Mouse (Mus musculus) myocyte (in vitro differentiated cells): Measurements from ENCODE around the gene Cenpp.

ENCODE experiments used
- CEBPB ChIP-seq: IDR thresholded peaks from 2 replicates; pipeline ENCODE4 v1.6.1; 2011; ENCODE audit warnings: mild to moderate bottlenecking, moderate library complexity; ENCODE audit not compliant: poor library complexity, insufficient read depth, severe bottlenecking
- E2F4 ChIP-seq: IDR thresholded peaks from one replicate; pipeline ENCODE4 v1.6.1; 2011; ENCODE audit warnings: mild to moderate bottlenecking, control low read depth, moderate library complexity; ENCODE audit not compliant: insufficient read depth
- MAX ChIP-seq: IDR thresholded peaks from one replicate; pipeline ENCODE4 v1.6.1; 2011; ENCODE audit warnings: low read depth, mild to moderate bottlenecking, control low read depth
- MYOD1 ChIP-seq, 3 experiments: IDR thresholded peaks; one replicate each; pipeline ENCODE4 v1.6.1; 2011; ENCODE audit warnings: control low read depth in 2 of 3, low read depth in 2 of 3, mild to moderate bottlenecking in 2 of 3, moderate library complexity in 1 of 3; ENCODE audit not compliant: insufficient read length in 2 of 3, control insufficient read depth in 1 of 3
- POLR2A ChIP-seq: IDR thresholded peaks from one replicate; pipeline ENCODE4 v1.6.1; 2011; ENCODE audit warnings: low read depth, mild to moderate bottlenecking, control low read depth, moderate library complexity; ENCODE audit not compliant: insufficient read length
- POLR2AphosphoS2 ChIP-seq: IDR thresholded peaks from one replicate; pipeline ENCODE4 v1.6.1; 2011; ENCODE audit warnings: low read depth, control low read depth; ENCODE audit not compliant: insufficient read length
- REST ChIP-seq: IDR thresholded peaks from one replicate; pipeline ENCODE4 v1.6.1; 2011; ENCODE audit warnings: mild to moderate bottlenecking, control low read depth, moderate library complexity; ENCODE audit not compliant: insufficient read depth, insufficient read length
- SRF ChIP-seq: IDR thresholded peaks from one replicate; pipeline ENCODE4 v1.6.1; 2011; ENCODE audit warnings: low read depth; ENCODE audit not compliant: control insufficient read depth, insufficient read length
- TCF12 ChIP-seq: IDR thresholded peaks from one replicate; pipeline ENCODE4 v1.6.1; 2011; ENCODE audit warnings: mild to moderate bottlenecking, control low read depth; ENCODE audit not compliant: poor library complexity, insufficient read depth, severe bottlenecking
- TCF3 ChIP-seq: IDR thresholded peaks from one replicate; pipeline ENCODE4 v1.6.1; 2011; ENCODE audit warnings: low read depth, control low read depth; ENCODE audit not compliant: insufficient read length
- USF1 ChIP-seq: IDR thresholded peaks from one replicate; pipeline ENCODE4 v1.6.1; 2011; ENCODE audit warnings: low read depth, mild to moderate bottlenecking, control low read depth, moderate library complexity

- TF ChIP-seq USF1 (no peak), POLR2A (no peak), TCF3 (no peak), POLR2AphosphoS2 (no peak), MYOD1 (IDR thresholded peaks at IDR 0.05; ENCODE audit: control insufficient read depth in 1 of 3, insufficient read length in 2 of 3, low read depth in 2 of 3) (no peak), MAX (no peak), CEBPB (no peak), E2F4 (no peak), SRF (no peak), TCF12 (no peak), REST (no peak)
Observed at GRCm38 (mm10) chr13:49617021-49617420, 35.6 kb downstream of the Cenpp start.
